Mouse (Mus musculus): ENCODE results near the gene Scn4a. TPM values are rescaled to one million over a fixed set of nuclear protein-coding genes. Genes with fewer than 3 reads are reported as not detected.
A peak's percentile ranks its signal among the peaks of the same experiment; 100 is the strongest.
"Not testable (repeated sequence)": the region's sequence is repeated elsewhere in the genome, so short reads cannot be mapped to it uniquely, and the experiment has no call there.

Scn4a gene
- 0.05 TPM in 2 replicates for polyA plus RNA-seq (2016; fragmentation: Nextera tagmentation; extraction: Ambion mirVana)

- no peak for DNase-seq (ENCODE audit: low spot score)
- no peaks in the 10 kb centered on the region for H3K36me3 ChIP-seq
- H3K4me1 ChIP-seq (replicated peaks) = peaks cover 23% of the 10 kb centered on the region
- H3K27ac ChIP-seq = no peak within 1 kb of the TSS
- no peak within 1 kb of the TSS for H3K4me3 ChIP-seq
- WGBS = 88% methylated on average over 12 of the region's 12 CpGs
- no peaks in the 10 kb centered on the region for H3K9me3 ChIP-seq
- no peaks in the 10 kb centered on the region for H3K27me3 ChIP-seq (ENCODE audit: insufficient read depth, poor library complexity, severe bottlenecking)
Observed at GRCm38 (mm10) chr11:106353188-106353587, at the start of gene Scn4a. TSS of gene Scn4a (minus strand) at chr11:106353288.

GRCm38 (mm10) chr11:106398481-106398880 is 45.4 kb upstream of the Scn4a start:
- Histone ChIP-seq H3K4me1 (replicated peaks) (no peaks in the 10 kb centered on the region), H3K9me3 (no peaks in the 10 kb centered on the region), H3K36me3 (peaks cover 36% of the 10 kb centered on the region), H3K27ac (no peak overlapping the region), H3K27me3 (ENCODE audit: insufficient read depth, poor library complexity, severe bottlenecking) (no peaks in the 10 kb centered on the region), H3K4me3 (no peak overlapping the region)
- DNase-seq (ENCODE audit: low spot score) = no peak
- 93% methylated on average over 8 of the region's 8 CpGs for WGBS

- H3K4me1 ChIP-seq (replicated peaks) = no peaks in the 10 kb centered on the region
- no peak overlapping the region for H3K27ac ChIP-seq
- DNase-seq (ENCODE audit: low spot score) = no peak
- no peak overlapping the region for H3K4me3 ChIP-seq
- no peaks in the 10 kb centered on the region for H3K27me3 ChIP-seq (ENCODE audit: insufficient read depth, poor library complexity, severe bottlenecking)
- WGBS = 80% methylated on average over 3 of the region's 3 CpGs
- peaks cover 28% of the 10 kb centered on the region for H3K36me3 ChIP-seq
- no peaks in the 10 kb centered on the region for H3K9me3 ChIP-seq
Observed at GRCm38 (mm10) chr11:106397656-106398055, 44.6 kb upstream of the Scn4a start.

GRCm38 (mm10) chr11:106394055-106394454 is 41.0 kb upstream of the Scn4a start:
- H3K4me1 ChIP-seq (replicated peaks); H3K4me3 ChIP-seq; H3K27me3 ChIP-seq (ENCODE audit: insufficient read depth, poor library complexity, severe bottlenecking); H3K9me3 ChIP-seq; H3K27ac ChIP-seq; DNase-seq (ENCODE audit: low spot score): not testable (repeated sequence)
- WGBS = 85% methylated on average over 2 of the region's 2 CpGs
- peaks cover 12% of the 10 kb centered on the region for H3K36me3 ChIP-seq

- Histone ChIP-seq H3K27ac (no peak overlapping the region), H3K36me3 (peaks cover 4% of the 10 kb centered on the region), H3K9me3 (no peaks in the 10 kb centered on the region), H3K4me3 (no peak overlapping the region), H3K4me1 (replicated peaks) (peaks cover 7% of the 10 kb centered on the region; the same call in 1 of the 2 replicates), H3K27me3 (ENCODE audit: insufficient read depth, poor library complexity, severe bottlenecking) (no peaks in the 10 kb centered on the region)
- WGBS = 69% methylated on average over 4 of the region's 4 CpGs
- DNase-seq (ENCODE audit: low spot score) = no peak
Observed at GRCm38 (mm10) chr11:106393331-106393616, 40.2 kb upstream of the Scn4a start.

GRCm38 (mm10) chr11:106392597-106393330 is 39.7 kb upstream of the Scn4a start:
- Histone ChIP-seq H3K36me3 (no peaks in the 10 kb centered on the region; the same call in 1 of the 2 replicates), H3K4me1 (replicated peaks) (peaks cover 7% of the 10 kb centered on the region; the same call in 1 of the 2 replicates), H3K9me3 (no peaks in the 10 kb centered on the region), H3K27ac (no peak overlapping the region), H3K27me3 (ENCODE audit: insufficient read depth, poor library complexity, severe bottlenecking) (no peaks in the 10 kb centered on the region), H3K4me3 (no peak overlapping the region)
- WGBS = 75% methylated on average over 7 of the region's 7 CpGs
- no peak for DNase-seq (ENCODE audit: low spot score)

- DNase-seq (ENCODE audit: low spot score) = peak; percentile 76
- Histone ChIP-seq H3K27ac (no peak overlapping the region), H3K27me3 (ENCODE audit: insufficient read depth, poor library complexity, severe bottlenecking) (no peaks in the 10 kb centered on the region), H3K4me1 (replicated peaks) (peaks cover 7% of the 10 kb centered on the region; the same call in 1 of the 2 replicates), H3K9me3 (no peaks in the 10 kb centered on the region), H3K4me3 (no peak overlapping the region), H3K36me3 (no peaks in the 10 kb centered on the region; the same call in 1 of the 2 replicates)
- 32% methylated on average over 6 of the region's 6 CpGs for WGBS
Observed at GRCm38 (mm10) chr11:106391546-106392188, 38.6 kb upstream of the Scn4a start.

GRCm38 (mm10) chr11:106390757-106391156 is 37.7 kb upstream of the Scn4a start:
- peaks cover 7% of the 10 kb centered on the region; the same call in 1 of the 2 replicates for H3K4me1 ChIP-seq (replicated peaks)
- H3K9me3 ChIP-seq = no peaks in the 10 kb centered on the region
- no peak overlapping the region for H3K4me3 ChIP-seq
- H3K27me3 ChIP-seq (ENCODE audit: insufficient read depth, poor library complexity, severe bottlenecking) = no peaks in the 10 kb centered on the region
- 81% methylated on average over 3 of the region's 3 CpGs for WGBS
- no peaks in the 10 kb centered on the region; the same call in 1 of the 2 replicates for H3K36me3 ChIP-seq
- H3K27ac ChIP-seq = no peak overlapping the region
- DNase-seq (ENCODE audit: low spot score) = no peak

- WGBS = 43% methylated on average over 3 of the region's 3 CpGs
- DNase-seq (ENCODE audit: low spot score) = no peak
- Histone ChIP-seq H3K27ac (0 out of 2 replicates have a peak overlapping the region, but pooled peaks have one; percentile 24), H3K9me3 (no peaks in the 10 kb centered on the region), H3K4me1 (replicated peaks) (peaks cover 7% of the 10 kb centered on the region; the same call in 1 of the 2 replicates), H3K36me3 (no peaks in the 10 kb centered on the region; the same call in 1 of the 2 replicates), H3K27me3 (ENCODE audit: insufficient read depth, poor library complexity, severe bottlenecking) (no peaks in the 10 kb centered on the region), H3K4me3 (no peak overlapping the region)
Observed at GRCm38 (mm10) chr11:106389611-106390010, 36.5 kb upstream of the Scn4a start.

- peaks cover 7% of the 10 kb centered on the region; the same call in 1 of the 2 replicates for H3K4me1 ChIP-seq (replicated peaks)
- 74% methylated on average over 6 of the region's 6 CpGs for WGBS
- H3K9me3 ChIP-seq = no peaks in the 10 kb centered on the region
- no peak for DNase-seq (ENCODE audit: low spot score)
- H3K27me3 ChIP-seq (ENCODE audit: insufficient read depth, poor library complexity, severe bottlenecking) = no peaks in the 10 kb centered on the region
- H3K36me3 ChIP-seq = no peaks in the 10 kb centered on the region
- H3K27ac ChIP-seq = no peak within 1 kb of the TSS
- H3K4me3 ChIP-seq = no peak within 1 kb of the TSS
Observed at GRCm38 (mm10) chr11:106387791-106388216, 34.7 kb upstream of the Scn4a start, which contains the start of gene Icam2. TSS of gene Icam2 (minus strand) at chr11:106388075.

GRCm38 (mm10) chr11:106387020-106387419 is 33.9 kb upstream of the Scn4a start:
- Histone ChIP-seq H3K27ac (no peak overlapping the region), H3K4me3 (no peak overlapping the region), H3K9me3 (no peaks in the 10 kb centered on the region), H3K36me3 (no peaks in the 10 kb centered on the region), H3K27me3 (ENCODE audit: insufficient read depth, poor library complexity, severe bottlenecking) (no peaks in the 10 kb centered on the region), H3K4me1 (replicated peaks) (peaks cover 11% of the 10 kb centered on the region; the same call in 1 of the 2 replicates)
- 86% methylated on average over 6 of the region's 6 CpGs for WGBS
- DNase-seq (ENCODE audit: low spot score) = no peak

GRCm38 (mm10) chr11:106386409-106386808 is 33.3 kb upstream of the Scn4a start:
- no peaks in the 10 kb centered on the region for H3K9me3 ChIP-seq
- no peaks in the 10 kb centered on the region for H3K27me3 ChIP-seq (ENCODE audit: insufficient read depth, poor library complexity, severe bottlenecking)
- no peak overlapping the region for H3K27ac ChIP-seq
- H3K4me3 ChIP-seq = no peak overlapping the region
- peaks cover 8% of the 10 kb centered on the region; the same call in 1 of the 2 replicates for H3K4me1 ChIP-seq (replicated peaks)
- no peaks in the 10 kb centered on the region for H3K36me3 ChIP-seq
- 89% methylated on average over 3 of the region's 3 CpGs for WGBS
- no peak for DNase-seq (ENCODE audit: low spot score)

All from hindbrain, embryonic 10.5 days (tissue).